Mouse (Mus musculus): ENCODE measurements around the gene Stx2. TPM values are rescaled to one million over a fixed set of nuclear protein-coding genes. Genes with fewer than 3 reads are reported as not detected.

Stx2 gene
- total RNA-seq (2023; ENCODE audit: inconsistent age) = 9.4 to 11.1 TPM (median 9.7 TPM) in 4 replicates

DNA sequence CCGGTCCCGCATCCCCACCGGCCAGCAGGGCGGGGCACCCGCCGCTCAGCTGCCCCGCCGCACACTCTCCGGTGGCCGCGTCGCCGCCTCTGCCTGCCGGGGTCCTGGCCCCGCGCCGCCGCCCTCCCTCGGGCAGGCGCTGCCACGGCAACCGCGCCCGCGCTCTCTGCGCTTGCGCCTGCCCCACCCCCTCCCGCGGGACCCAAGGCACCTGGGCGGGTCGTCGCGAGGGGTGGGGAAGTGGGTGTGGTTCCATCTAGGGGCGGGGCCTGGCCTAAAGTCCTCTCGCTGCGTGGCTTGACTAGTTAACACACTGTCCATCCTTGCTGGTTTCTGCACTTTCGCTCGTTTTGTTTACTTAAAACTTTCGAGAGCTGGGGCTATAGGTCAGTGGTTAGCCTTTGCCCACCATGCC is at the start of gene Stx2:
Gene Stx2 (minus strand): TSS at position 163 of the 415 bp plus-strand sequence.

DNA sequence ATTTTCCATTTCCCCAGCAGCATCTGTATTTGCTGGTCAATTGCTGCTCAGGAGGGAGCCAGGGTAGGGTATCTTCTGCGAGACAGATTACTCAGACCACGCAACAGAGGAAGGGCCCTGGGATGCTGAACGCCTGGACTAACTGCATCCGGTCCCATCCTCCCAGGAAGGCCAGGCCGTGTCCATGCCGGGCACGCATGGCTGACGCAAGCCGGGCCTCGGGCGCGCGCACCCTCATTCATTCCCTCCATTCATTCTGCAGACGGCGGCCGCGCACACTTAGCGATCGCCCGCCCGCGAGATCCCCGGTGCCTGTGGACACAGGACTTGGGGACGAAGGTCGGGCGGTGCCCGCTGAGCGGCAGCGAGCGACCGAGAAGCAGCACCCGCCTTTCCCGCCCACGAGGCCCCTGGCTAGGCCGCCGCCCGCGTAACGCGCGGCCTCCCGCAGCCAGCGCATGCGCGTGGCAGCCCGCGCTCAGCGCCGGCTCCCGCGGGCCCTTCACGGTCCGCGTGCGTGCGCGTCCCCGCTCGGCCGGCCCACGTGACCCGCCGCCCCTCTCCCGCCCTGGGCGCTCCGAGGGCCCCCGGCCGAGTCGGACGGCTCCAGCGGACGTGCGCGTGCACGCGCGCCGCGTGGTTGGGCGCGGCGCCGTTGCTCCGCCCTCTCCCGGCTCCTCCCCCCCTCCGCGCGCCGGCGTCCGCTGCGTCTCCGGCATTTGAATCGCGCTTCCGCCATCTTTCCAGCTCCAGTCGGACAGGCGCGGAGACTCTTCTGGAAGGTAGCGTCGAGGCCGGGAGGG is 11.3 kb upstream of the Stx2 start, which contains the start of gene Ran:
Gene Ran (plus strand): TSS at position 573 of the 803 bp plus-strand sequence.

DNA sequence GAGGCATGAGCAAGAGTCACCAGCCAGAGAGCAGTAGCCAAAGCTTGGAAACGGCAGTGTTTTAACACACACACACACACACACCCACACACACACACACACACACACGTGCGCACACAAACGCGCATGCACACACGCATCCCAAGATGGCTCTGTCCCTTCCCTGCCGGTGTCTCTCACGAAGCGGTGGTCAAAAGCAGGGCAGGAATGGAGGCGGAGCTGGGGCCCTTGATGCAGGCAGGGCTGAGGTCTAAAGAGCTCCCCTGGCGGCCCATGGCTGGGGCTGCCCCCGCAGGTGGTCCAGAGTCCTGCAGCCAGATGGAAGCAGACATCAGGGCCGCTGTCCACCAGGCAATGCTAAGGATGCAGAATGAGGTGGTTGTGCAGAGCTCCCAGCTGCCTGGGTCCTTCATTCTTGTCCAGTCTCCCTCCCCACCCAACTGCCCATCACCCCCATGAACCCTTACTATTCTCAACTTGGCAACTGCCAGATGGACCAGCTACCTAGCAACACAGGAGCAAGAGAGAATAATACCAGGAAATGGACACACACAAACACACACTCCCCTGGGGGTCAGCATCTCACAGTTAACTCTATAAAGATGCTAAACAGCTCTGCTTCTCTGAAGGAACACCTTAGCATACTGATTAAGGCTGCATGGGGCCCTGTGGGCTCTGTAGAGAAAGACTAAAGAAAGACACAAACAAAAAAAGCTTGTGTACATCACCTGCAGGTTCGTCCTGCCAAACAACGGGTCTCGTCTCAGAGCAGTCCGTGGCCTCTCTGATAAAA is 54.9 kb downstream of the Stx2 start, which contains the start of gene Rimbp2:
Gene Rimbp2 (minus strand): TSS at position 209 of the 793 bp plus-strand sequence.

Other genes with a start within 250 kb of the Stx2 start
- not detected in 4 replicates for gene Rimbp2, start 55.1 kb downstream of the Stx2 start, total RNA-seq (2023; ENCODE audit: inconsistent age)
- 111 to 130 TPM (median 114 TPM) in 4 replicates for gene Ran, start 11.5 kb upstream of the Stx2 start, total RNA-seq (2023; ENCODE audit: inconsistent age)
- 0.10 to 0.36 TPM (median 0.20 TPM) in 4 replicates for gene Adgrd1, start 88.2 kb upstream of the Stx2 start, total RNA-seq (2023; ENCODE audit: inconsistent age)